Mouse (Mus musculus): ENCODE data around the gene Btbd17. TPM values are rescaled to one million over a fixed set of nuclear protein-coding genes. Genes with fewer than 3 reads are reported as not detected.

The Btbd17 gene
- polyA plus RNA-seq (2012; rRNA removed): 0.30 and 0.40 TPM in 2 replicates

- WGBS: 28% methylated on average over 4 of the region's 4 CpGs
Measured at GRCm38 (mm10) chr11:114795848-114796322, at the start of gene Btbd17. Btbd17 (minus strand) TSS chr11:114795945.

GRCm38 (mm10) chr11:114844464-114845220 lies 48.9 kb upstream of the Btbd17 start:
- DNase-seq (ENCODE audit: low read depth, low spot score): no peak
- 53% methylated on average over 7 of the region's 7 CpGs for WGBS

More at GRCm38 (mm10) chr11:114795848-114796322, at the start of gene Btbd17:
- no peak for DNase-seq (ENCODE audit: low read depth, low spot score)

GRCm38 (mm10) chr11:114843818-114844463 lies 48.2 kb upstream of the Btbd17 start:
- WGBS: 24% methylated on average over 8 of the region's 8 CpGs
- no peak for DNase-seq (ENCODE audit: low read depth, low spot score)

GRCm38 (mm10) chr11:114833166-114833565 lies 37.4 kb upstream of the Btbd17 start:
- WGBS: 50% methylated on average over 5 of the region's 5 CpGs
- no peak for DNase-seq (ENCODE audit: low read depth, low spot score)

GRCm38 (mm10) chr11:114830433-114830773 lies 34.7 kb upstream of the Btbd17 start:
- DNase-seq (ENCODE audit: low read depth, low spot score): no peak
- 46% methylated on average over 8 of the region's 8 CpGs for WGBS

- DNase-seq (ENCODE audit: low read depth, low spot score): no peak
- WGBS: 13% methylated on average over 24 of the region's 24 CpGs
Measured at GRCm38 (mm10) chr11:114829499-114830432, 34.0 kb upstream of the Btbd17 start.

- 56% methylated on average over 5 of the region's 5 CpGs for WGBS
- DNase-seq (ENCODE audit: low read depth, low spot score): no peak
Measured at GRCm38 (mm10) chr11:114826686-114827085, 30.9 kb upstream of the Btbd17 start.

- WGBS: 29% methylated on average over 11 of the region's 11 CpGs
- no peak for DNase-seq (ENCODE audit: low read depth, low spot score)
Measured at GRCm38 (mm10) chr11:114823199-114823725, 27.5 kb upstream of the Btbd17 start.

GRCm38 (mm10) chr11:114822727-114823126 lies 27.0 kb upstream of the Btbd17 start:
- DNase-seq (ENCODE audit: low read depth, low spot score): no peak
- WGBS: 67% methylated on average over 12 of the region's 12 CpGs

GRCm38 (mm10) chr11:114821325-114821724 lies 25.6 kb upstream of the Btbd17 start:
- WGBS: 48% methylated on average over 1 of the region's 1 CpGs
- no peak for DNase-seq (ENCODE audit: low read depth, low spot score)

GRCm38 (mm10) chr11:114820444-114820843 lies 24.7 kb upstream of the Btbd17 start:
- DNase-seq (ENCODE audit: low read depth, low spot score): no peak
- 56% methylated on average over 3 of the region's 3 CpGs for WGBS

GRCm38 (mm10) chr11:114819110-114819509 lies 23.4 kb upstream of the Btbd17 start:
- DNase-seq (ENCODE audit: low read depth, low spot score): no peak
- WGBS: 55% methylated on average over 2 of the region's 2 CpGs

- DNase-seq (ENCODE audit: low read depth, low spot score): no peak
- WGBS: 78% methylated on average over 7 of the region's 7 CpGs
Measured at GRCm38 (mm10) chr11:114818185-114818584, 22.4 kb upstream of the Btbd17 start.

GRCm38 (mm10) chr11:114816934-114817333 lies 21.2 kb upstream of the Btbd17 start:
- 90% methylated on average over 4 of the region's 4 CpGs for WGBS
- no peak for DNase-seq (ENCODE audit: low read depth, low spot score)

- DNase-seq (ENCODE audit: low read depth, low spot score): no peak
- WGBS: 69% methylated on average over 11 of the region's 11 CpGs
Measured at GRCm38 (mm10) chr11:114814873-114815592, 19.3 kb upstream of the Btbd17 start.

- WGBS: 11% methylated on average over 6 of the region's 6 CpGs
- DNase-seq (ENCODE audit: low read depth, low spot score): peak; percentile 37
Measured at GRCm38 (mm10) chr11:114812731-114813240, 17.0 kb upstream of the Btbd17 start.

- 41% methylated on average over 4 of the region's 4 CpGs for WGBS
Measured at GRCm38 (mm10) chr11:114810344-114810743, 14.6 kb upstream of the Btbd17 start.

GRCm38 (mm10) chr11:114809371-114809770 lies 13.6 kb upstream of the Btbd17 start:
- no peak for DNase-seq (ENCODE audit: low read depth, low spot score)
- 81% methylated on average over 1 of the region's 1 CpGs for WGBS

More at GRCm38 (mm10) chr11:114810344-114810743, 14.6 kb upstream of the Btbd17 start:
- no peak for DNase-seq (ENCODE audit: low read depth, low spot score)
